ENCODE assay signal across 7 mouse cellular contexts in genomic region chr4:129406447-129406846, GRCm38 (mm10). TPM values are rescaled to one million over a fixed set of nuclear protein-coding genes. Genes with fewer than 3 reads are reported as not detected.
DNase-seq lines count a peak whose midpoint lies in the region; ATAC-seq and TF ChIP-seq lines count a peak whose summit lies in the region.

No protein-coding gene starts in this region.

- H3K4me2 ChIP-seq in heart, embryonic 11.5 days, result peak overlapping the region; percentile 69
- H3K4me2 ChIP-seq in limb, embryonic 15.5 days, result peak overlapping the region; percentile 64
- peak overlapping the region; percentile 74 for H3K4me2 ChIP-seq in midbrain, embryonic 15.5 days

- ATAC-seq in erythroblast, adult 5-6 weeks (replicated peaks; ENCODE audit: low FRiP score, poor library complexity, severe bottlenecking), result peak; percentile 81
- ATAC-seq in heart, embryonic 11.5 days (replicated peaks; ENCODE audit: insufficient number of reproducible peaks, low FRiP score, low TSS enrichment), result no peak
- ATAC-seq in limb, embryonic 15.5 days (ENCODE audit: insufficient number of reproducible peaks, low FRiP score, low TSS enrichment, low read depth), result 0 out of 2 replicates have a peak, but pooled peaks have one; percentile 61
- ATAC-seq in midbrain, embryonic 15.5 days (replicated peaks), result no peak

- peak; percentile 73 for DNase-seq in brain, adult 2 months (ENCODE audit: low read depth, low spot score)
- peak; percentile 68 for DNase-seq in kidney, adult 9 months
- DNase-seq in spleen, adult 2 months (ENCODE audit: low read depth in 1 of 2, low spot score in 2 of 2), result peak; percentile 10 to 21

- peak overlapping the region; percentile 34 for H3K4me3 ChIP-seq in heart, embryonic 11.5 days (ENCODE audit: low read depth, low read length)
- H3K4me3 ChIP-seq in limb, embryonic 15.5 days, result peak overlapping the region; percentile 40
- H3K4me3 ChIP-seq in midbrain, embryonic 15.5 days, result peak overlapping the region; percentile 42
- H3K4me3 ChIP-seq in spleen, adult 2 months (ENCODE audit: extremely low read depth, insufficient read depth, insufficient read length), result peak overlapping the region; percentile 54

- no peaks in the 10 kb centered on the region for H3K4me1 ChIP-seq in heart, embryonic 11.5 days (ENCODE audit: control insufficient read depth, insufficient read depth, low read length)
- peaks cover 8% of the 10 kb centered on the region; the same call in 1 of the 2 replicates for H3K4me1 ChIP-seq in limb, embryonic 15.5 days
- peaks cover 5% of the 10 kb centered on the region; the same call in 1 of the 2 replicates for H3K4me1 ChIP-seq in midbrain, embryonic 15.5 days
- no peaks in the 10 kb centered on the region for H3K4me1 ChIP-seq in spleen, adult 2 months (ENCODE audit: control insufficient read depth, insufficient read depth, insufficient read length)

- TF ChIP-seq CTCF in spleen, adult 2 months (IDR thresholded peaks at IDR 0.05; ENCODE audit: extremely low read depth, insufficient read depth, insufficient read length, insufficient replicate concordance), result peak; percentile 29; the same call in 1 of the 2 replicates

- WGBS in heart, embryonic 11.5 days (ENCODE audit: insufficient replicate concordance), result 2% methylated on average over 25 of the region's 25 CpGs
- WGBS in limb, embryonic 15.5 days, result 3% methylated on average over 25 of the region's 25 CpGs
- 3% methylated on average over 25 of the region's 25 CpGs for WGBS in midbrain, embryonic 15.5 days
- WGBS in spleen, adult 2 months, result 5% methylated on average over 25 of the region's 25 CpGs

- no peak for TF ChIP-seq POLR2A in spleen, adult 2 months (IDR thresholded peaks at IDR 0.05; ENCODE audit: low read depth, low read length)

- 0 out of 2 replicates have a peak, but pooled peaks cover 2% of the 10 kb centered on the region for H3K27me3 ChIP-seq in heart, embryonic 11.5 days (ENCODE audit: control insufficient read depth, insufficient read depth, low read length)
- 0 out of 2 replicates have a peak, but pooled peaks cover 2% of the 10 kb centered on the region for H3K27me3 ChIP-seq in limb, embryonic 15.5 days
- H3K27me3 ChIP-seq in midbrain, embryonic 15.5 days (replicated peaks), result no peaks in the 10 kb centered on the region
- no peaks in the 10 kb centered on the region for H3K27me3 ChIP-seq in spleen, adult 2 months (ENCODE audit: control insufficient read depth, insufficient read depth, low read length)

- H3K36me3 ChIP-seq in heart, embryonic 11.5 days (ENCODE audit: control insufficient read depth, insufficient read depth, low read length), result no peaks in the 10 kb centered on the region
- H3K36me3 ChIP-seq in limb, embryonic 15.5 days, result no peaks in the 10 kb centered on the region
- no peaks in the 10 kb centered on the region for H3K36me3 ChIP-seq in midbrain, embryonic 15.5 days (replicated peaks)
- no peaks in the 10 kb centered on the region for H3K36me3 ChIP-seq in spleen, adult 2 months (ENCODE audit: control insufficient read depth, insufficient read depth, low read length)

- H3K27ac ChIP-seq in heart, embryonic 11.5 days (ENCODE audit: low read depth, low read length), result no peak overlapping the region
- H3K27ac ChIP-seq in limb, embryonic 15.5 days, result no peak overlapping the region
- H3K27ac ChIP-seq in midbrain, embryonic 15.5 days, result no peak overlapping the region
- H3K27ac ChIP-seq in spleen, adult 2 months (ENCODE audit: insufficient read depth, low read length), result no peak overlapping the region

- H3K9me3 ChIP-seq in heart, embryonic 11.5 days (replicated peaks; ENCODE audit: control insufficient read depth, low read length), result no peaks in the 10 kb centered on the region
- H3K9me3 ChIP-seq in limb, embryonic 15.5 days, result no peaks in the 10 kb centered on the region
- no peaks in the 10 kb centered on the region for H3K9me3 ChIP-seq in midbrain, embryonic 15.5 days

- H3K9ac ChIP-seq in heart, embryonic 11.5 days (ENCODE audit: low read depth, low read length), result peak overlapping the region; percentile 61
- peak overlapping the region; percentile 24; the same call in 1 of the 2 replicates for H3K9ac ChIP-seq in limb, embryonic 15.5 days
- peak overlapping the region; percentile 56 for H3K9ac ChIP-seq in midbrain, embryonic 15.5 days

RNA-seq across cellular contexts. Expression of gene Zbtb8a, which starts 28.5 kb away (rescaled TPM):
- 2.3 TPM in 1 of 2 replicates, not detected in the other for total RNA-seq in erythroblast, adult 5-6 weeks (2015; ENCODE audit: low replicate concordance)
- total RNA-seq in erythroblast, adult 5-6 weeks (2017; ENCODE audit: low replicate concordance), result 1.5 and 1.7 TPM in 2 replicates
- polyA plus RNA-seq in heart, embryonic 11.5 days (2014; fragmentation: Nextera tagmentation; extraction: Ambion mirVana), result 7.7 and 7.9 TPM in 2 replicates
- polyA plus RNA-seq in limb, embryonic 15.5 days (2015; fragmentation: Nextera tagmentation; extraction: Ambion mirVana), result 15.8 and 16.4 TPM in 2 replicates
- 20.4 and 21.5 TPM in 2 replicates for polyA plus RNA-seq in midbrain, embryonic 15.5 days (2015; fragmentation: Nextera tagmentation; extraction: Ambion mirVana)
- 2.1 and 3.5 TPM in 2 replicates for polyA plus RNA-seq in spleen, adult 2 months (2012; rRNA removed)

RNA-seq across cellular contexts. Expression of gene Zbtb8b, which starts 34.2 kb away (rescaled TPM):
- total RNA-seq in erythroblast, adult 5-6 weeks (2015; ENCODE audit: low replicate concordance), result not detected in 2 replicates
- total RNA-seq in erythroblast, adult 5-6 weeks (2017; ENCODE audit: low replicate concordance), result not detected in 2 replicates
- polyA plus RNA-seq in heart, embryonic 11.5 days (2014; fragmentation: Nextera tagmentation; extraction: Ambion mirVana), result 5.5 and 5.8 TPM in 2 replicates
- polyA plus RNA-seq in limb, embryonic 15.5 days (2015; fragmentation: Nextera tagmentation; extraction: Ambion mirVana), result 0.86 and 1.00 TPM in 2 replicates
- 19.0 and 19.8 TPM in 2 replicates for polyA plus RNA-seq in midbrain, embryonic 15.5 days (2015; fragmentation: Nextera tagmentation; extraction: Ambion mirVana)
- 0.02 TPM in 1 of 2 replicates, not detected in the other for polyA plus RNA-seq in spleen, adult 2 months (2012; rRNA removed)

RNA-seq across cellular contexts. Expression of gene Bsdc1, which starts 54.9 kb away (rescaled TPM):
- 720 and 842 TPM in 2 replicates for total RNA-seq in erythroblast, adult 5-6 weeks (2015; ENCODE audit: low replicate concordance)
- total RNA-seq in erythroblast, adult 5-6 weeks (2017; ENCODE audit: low replicate concordance), result 1,074 and 1,469 TPM in 2 replicates
- polyA plus RNA-seq in heart, embryonic 11.5 days (2014; fragmentation: Nextera tagmentation; extraction: Ambion mirVana), result 24.1 and 24.6 TPM in 2 replicates
- 30.2 and 30.8 TPM in 2 replicates for polyA plus RNA-seq in limb, embryonic 15.5 days (2015; fragmentation: Nextera tagmentation; extraction: Ambion mirVana)
- 38.6 and 39.9 TPM in 2 replicates for polyA plus RNA-seq in midbrain, embryonic 15.5 days (2015; fragmentation: Nextera tagmentation; extraction: Ambion mirVana)
- 20.3 and 31.5 TPM in 2 replicates for polyA plus RNA-seq in spleen, adult 2 months (2012; rRNA removed)

Comparison
In these comparisons a context has a peak if more than half of its experiments do, and no peak if none do; other contexts are left out.
1. DNase-seq: peak in every context shown above with its lines; median percentile 73 in brain, adult 2 months; 68 in kidney, adult 9 months; 16 in spleen, adult 2 months.
2. ATAC-seq: peak in erythroblast, adult 5-6 weeks (single experiment) and limb, embryonic 15.5 days (single experiment); none in heart, embryonic 11.5 days (single experiment) and midbrain, embryonic 15.5 days (single experiment).
3. Peak in every context shown above with its lines, with median percentiles within 50 percentile points of each other: H3K4me2 ChIP-seq, H3K4me3 ChIP-seq and H3K9ac ChIP-seq.